Mouse (Mus musculus): ENCODE data around the gene Cacnb1. TPM values are rescaled to one million over a fixed set of nuclear protein-coding genes. Genes with fewer than 3 reads are reported as not detected.

Gene Cacnb1
- total RNA-seq, 1 experiment from 2014 or later = 1.6 TPM

DNA sequence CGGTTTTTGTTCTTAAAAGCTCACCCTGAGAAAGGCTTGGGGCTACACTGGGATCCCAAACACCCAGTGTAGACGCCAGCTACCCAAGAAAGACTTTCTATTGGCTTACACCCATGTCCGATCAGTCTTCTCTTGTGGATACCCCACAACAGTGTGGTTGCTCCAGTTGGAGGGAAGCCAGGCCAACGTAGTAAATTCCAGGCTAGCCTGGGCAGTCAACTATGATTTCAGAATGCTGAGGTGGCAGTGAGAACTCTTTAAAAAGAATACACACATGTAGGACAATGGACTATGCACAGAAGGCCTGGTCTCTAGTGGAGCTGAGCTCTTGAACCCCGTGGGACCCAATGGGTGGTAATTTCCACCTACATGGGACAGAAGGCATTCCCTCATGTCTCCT is 48.1 kb downstream of the Cacnb1 start:
- ATAC-seq (replicated peaks; ENCODE audit: insufficient number of reproducible peaks, low FRiP score, low TSS enrichment, poor library complexity, severe bottlenecking) = no peak

DNA sequence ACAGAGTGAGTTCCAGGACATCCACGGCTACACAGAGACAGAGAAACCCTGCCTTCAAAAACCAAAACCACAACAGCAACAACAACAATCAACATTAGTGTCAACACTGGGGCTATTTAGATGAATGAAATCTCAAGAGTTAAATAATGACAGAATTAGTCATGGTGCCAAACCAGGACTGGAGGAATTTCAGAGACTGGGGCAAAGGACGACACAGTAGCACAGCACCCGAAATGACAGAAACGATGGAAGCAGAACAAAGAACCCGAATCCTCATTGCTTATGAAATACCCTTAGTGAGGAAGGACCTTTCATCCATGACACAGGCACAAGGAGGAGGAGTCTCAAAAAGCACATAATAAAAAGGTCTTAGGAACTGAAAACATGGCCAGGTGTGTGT is 48.7 kb downstream of the Cacnb1 start:
- no peak for ATAC-seq (replicated peaks; ENCODE audit: insufficient number of reproducible peaks, low FRiP score, low TSS enrichment, poor library complexity, severe bottlenecking)

DNA sequence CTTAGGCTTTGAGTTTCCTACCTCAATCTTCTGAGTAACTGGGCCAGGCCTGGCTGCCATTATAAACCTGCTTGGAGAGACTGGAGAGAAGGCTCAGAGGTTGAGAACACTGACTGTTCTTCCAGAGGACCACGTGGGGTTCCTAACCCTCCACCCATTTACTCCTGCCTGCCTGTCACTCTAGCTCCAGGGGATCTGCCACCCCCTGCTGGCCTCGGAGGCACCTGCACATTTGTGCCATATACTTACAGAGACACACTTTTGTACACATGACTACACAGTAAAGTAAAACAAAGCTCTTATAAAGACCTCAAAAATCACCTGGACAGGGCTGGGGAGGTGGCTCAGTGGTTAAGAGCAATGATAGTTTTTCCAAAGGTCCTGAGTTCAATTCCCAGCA is 50.4 kb downstream of the Cacnb1 start:
- no peak for ATAC-seq (replicated peaks; ENCODE audit: insufficient number of reproducible peaks, low FRiP score, low TSS enrichment, poor library complexity, severe bottlenecking)

DNA sequence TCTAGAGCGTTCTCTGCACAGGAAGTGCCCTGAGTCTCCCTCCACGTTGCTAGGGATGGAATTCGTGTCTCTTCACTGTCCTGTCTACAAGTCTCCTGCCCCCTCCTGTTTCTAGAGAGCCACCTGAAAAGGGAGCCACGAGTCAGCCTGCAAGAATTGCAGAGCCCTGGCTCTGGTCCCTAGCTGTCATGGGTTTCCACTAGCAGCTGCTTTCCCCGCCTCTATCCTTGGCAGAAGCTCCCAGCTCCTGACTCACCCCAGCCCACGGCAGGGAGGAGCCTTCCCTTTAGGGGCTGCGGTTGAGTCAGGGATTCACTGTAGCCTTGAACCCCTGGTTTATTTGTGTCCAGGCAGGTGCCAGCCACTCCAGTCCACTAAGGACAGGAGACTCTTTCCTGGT is 51.6 kb downstream of the Cacnb1 start:
- ATAC-seq (replicated peaks; ENCODE audit: insufficient number of reproducible peaks, low FRiP score, low TSS enrichment, poor library complexity, severe bottlenecking) = no peak

DNA sequence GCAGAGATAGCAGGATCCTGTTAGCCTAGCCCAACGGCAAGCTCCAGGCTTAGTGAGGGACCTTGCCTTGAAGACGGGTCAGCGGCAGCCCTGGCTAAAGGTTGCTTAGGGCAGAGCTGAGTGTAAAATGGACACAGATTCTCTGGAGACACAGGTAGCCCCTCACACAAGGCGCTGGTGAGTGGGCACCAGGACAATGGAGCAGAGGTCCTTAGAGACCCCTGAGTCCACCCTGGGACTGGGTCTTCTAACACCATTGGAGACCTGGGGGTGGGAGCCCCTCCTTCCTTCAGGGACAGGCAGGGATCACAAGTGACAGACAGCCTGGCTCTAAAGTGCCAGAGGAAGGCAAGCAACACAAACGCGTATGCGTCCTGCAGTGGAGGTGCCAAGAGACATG is 52.1 kb downstream of the Cacnb1 start:
- ATAC-seq (replicated peaks; ENCODE audit: insufficient number of reproducible peaks, low FRiP score, low TSS enrichment, poor library complexity, severe bottlenecking) = no peak

DNA sequence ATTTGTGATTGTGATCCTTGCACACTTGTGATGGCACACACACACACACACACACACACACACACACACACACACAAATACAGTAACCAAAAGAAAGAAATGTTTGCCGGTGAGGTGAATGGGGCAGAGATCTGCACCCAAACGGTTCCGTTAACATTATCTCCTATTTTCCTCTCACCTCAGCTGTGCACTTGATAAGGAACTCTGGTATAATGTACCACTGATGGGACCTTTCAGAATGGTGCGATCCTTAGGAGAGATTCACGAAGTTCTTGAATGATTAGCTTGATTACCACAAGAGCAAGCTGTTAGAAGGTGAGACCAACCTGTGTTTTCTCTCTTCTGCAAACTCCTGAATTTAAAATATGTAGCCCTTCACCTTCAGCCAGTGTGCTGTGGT is 54.4 kb downstream of the Cacnb1 start:
- ATAC-seq (replicated peaks; ENCODE audit: insufficient number of reproducible peaks, low FRiP score, low TSS enrichment, poor library complexity, severe bottlenecking) = no peak

DNA sequence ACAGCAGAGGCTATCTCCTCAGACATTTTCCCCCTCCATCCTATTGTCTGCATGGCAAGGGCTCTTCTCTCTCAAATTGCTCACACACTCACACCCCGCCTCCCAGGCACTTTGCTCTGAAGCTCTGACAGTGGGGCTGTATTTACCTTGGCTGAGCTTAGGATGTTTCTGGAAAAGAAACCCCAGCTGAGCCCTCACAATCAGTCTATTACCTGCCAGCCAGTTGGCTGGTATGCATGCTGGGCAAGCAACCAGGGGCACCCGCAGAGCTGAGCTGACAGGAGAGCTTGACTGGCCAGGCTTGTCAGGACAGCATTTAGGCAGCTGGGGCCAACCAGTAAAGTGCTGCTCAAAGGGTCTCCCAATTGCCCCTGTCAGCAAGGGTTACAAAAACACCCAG is 55.7 kb downstream of the Cacnb1 start:
- ATAC-seq (replicated peaks; ENCODE audit: insufficient number of reproducible peaks, low FRiP score, low TSS enrichment, poor library complexity, severe bottlenecking) = no peak

DNA sequence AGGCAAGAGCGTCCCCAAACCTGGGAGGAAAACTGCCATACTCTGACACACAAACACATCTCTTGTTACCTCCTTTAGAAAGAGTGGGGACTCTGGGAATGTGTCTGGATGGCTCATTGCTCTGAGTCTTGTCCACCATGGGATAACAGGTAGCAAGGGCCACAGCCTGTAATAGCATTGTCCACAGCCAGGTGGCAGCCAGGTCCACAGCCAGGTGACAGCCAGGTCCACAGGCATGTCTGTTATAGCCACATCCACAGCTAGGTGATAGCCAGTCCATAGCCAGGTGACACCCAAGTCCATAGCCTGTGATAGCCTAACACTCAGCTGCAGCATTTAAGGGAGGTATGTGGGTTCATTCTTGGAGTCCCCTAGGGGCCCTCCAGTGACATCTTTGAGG is 61.9 kb downstream of the Cacnb1 start:
- no peak; the same call in 1 of the 2 replicates for ATAC-seq (replicated peaks; ENCODE audit: insufficient number of reproducible peaks, low FRiP score, low TSS enrichment, poor library complexity, severe bottlenecking)

DNA sequence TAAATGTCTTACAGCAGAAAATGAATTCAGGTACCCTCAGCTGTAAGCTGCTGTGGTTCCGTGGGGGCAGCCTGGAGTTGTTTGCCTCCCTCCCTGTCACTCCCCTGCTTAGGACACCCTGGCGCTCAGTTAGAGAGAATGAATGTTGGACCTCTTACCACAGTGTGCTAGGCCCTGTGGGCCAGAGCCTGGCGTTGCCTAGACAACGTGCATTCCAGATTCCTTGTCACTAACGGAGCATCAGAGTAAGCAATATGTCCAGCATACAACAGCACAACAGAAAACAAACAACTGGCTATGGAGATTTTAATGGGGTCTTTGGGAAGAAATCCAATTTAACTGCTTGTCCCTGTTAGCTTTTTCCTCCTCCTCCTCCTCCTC is 63.5 kb downstream of the Cacnb1 start:
- ATAC-seq (replicated peaks; ENCODE audit: insufficient number of reproducible peaks, low FRiP score, low TSS enrichment, poor library complexity, severe bottlenecking) = no peak

DNA sequence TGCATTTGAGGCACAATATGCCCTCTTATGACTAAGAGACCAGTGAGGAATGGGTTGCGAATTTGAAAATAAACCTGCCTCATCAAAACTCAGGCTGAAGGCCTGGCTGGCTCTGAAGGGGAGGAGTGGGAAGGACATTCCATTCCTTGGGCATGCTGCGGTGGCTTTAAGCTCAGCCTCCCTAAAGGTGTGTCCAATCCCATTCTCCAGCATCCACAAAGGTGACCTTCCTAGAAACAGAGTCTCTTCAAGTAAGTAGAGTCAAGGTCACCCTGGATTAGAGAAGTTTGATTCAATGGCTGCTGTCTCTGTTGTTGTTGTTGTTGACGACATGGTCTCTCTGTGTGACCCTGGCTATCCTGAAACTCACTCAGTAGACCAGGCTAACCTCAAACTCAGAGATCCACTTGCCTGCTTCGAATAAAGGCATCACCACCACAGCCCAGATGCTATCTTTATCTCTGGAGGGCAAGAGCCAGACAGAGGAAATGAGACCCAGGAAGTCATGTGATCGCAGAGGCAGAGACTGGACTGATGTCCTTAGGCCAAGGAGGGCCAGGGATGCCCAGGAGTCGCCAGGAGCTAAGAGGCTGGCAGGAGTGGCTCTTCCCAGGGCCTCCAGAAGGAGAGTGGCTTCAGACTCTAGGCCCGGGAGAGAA is 64.1 kb downstream of the Cacnb1 start:
- ATAC-seq (replicated peaks; ENCODE audit: insufficient number of reproducible peaks, low FRiP score, low TSS enrichment, poor library complexity, severe bottlenecking) = no peak

DNA sequence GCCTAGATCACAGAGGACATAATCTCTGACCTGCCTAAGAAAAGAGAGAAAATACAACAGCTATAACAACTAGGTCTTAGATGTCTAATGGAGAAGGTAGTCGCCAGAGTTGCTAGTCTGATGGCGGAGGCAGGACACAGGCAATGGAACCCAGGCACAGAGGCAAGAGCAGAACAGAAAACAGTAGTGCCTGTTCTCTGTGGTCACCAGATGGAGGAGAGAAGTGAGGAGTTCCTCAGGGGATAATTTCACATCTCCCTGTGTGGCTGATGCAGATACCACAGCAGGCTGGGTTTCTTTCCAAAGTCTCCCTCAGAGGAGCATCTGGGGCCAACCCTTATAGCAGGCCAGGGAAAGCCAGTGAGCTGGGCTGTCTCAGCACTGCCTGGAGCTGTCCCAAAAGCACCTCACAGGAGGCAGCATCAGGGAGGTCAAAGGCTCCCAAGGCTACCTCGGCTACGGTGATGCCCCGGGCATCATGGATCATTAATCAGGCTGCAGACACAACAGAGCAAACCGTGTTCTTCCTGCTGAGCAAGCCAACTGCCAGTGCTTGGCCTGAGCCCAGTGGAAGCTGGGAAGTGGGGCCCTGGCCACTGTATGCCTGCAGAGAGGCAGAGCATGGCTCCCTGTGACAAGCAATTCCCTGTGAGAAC is 65.8 kb downstream of the Cacnb1 start:
- ATAC-seq (replicated peaks; ENCODE audit: insufficient number of reproducible peaks, low FRiP score, low TSS enrichment, poor library complexity, severe bottlenecking) = no peak

DNA sequence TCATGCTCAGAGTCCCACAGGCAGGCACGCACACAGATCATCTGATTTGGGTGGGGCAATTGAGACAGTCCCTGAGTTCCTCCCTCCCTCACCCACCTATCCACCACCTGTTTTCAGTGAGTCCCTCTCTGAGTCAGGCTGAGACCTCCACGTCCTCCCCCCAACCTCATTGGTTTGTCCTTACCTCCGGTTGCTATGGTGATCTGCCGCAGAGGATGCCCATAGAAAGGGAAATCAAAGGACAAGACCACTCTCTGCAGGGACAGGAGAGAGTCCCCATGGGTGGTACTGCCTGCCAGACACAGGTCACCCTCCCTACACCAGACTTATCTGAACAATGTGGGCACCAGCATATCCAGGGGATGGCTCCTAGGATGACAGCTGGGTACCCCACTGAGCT is 66.9 kb downstream of the Cacnb1 start:
- no peak for ATAC-seq (replicated peaks; ENCODE audit: insufficient number of reproducible peaks, low FRiP score, low TSS enrichment, poor library complexity, severe bottlenecking)

DNA sequence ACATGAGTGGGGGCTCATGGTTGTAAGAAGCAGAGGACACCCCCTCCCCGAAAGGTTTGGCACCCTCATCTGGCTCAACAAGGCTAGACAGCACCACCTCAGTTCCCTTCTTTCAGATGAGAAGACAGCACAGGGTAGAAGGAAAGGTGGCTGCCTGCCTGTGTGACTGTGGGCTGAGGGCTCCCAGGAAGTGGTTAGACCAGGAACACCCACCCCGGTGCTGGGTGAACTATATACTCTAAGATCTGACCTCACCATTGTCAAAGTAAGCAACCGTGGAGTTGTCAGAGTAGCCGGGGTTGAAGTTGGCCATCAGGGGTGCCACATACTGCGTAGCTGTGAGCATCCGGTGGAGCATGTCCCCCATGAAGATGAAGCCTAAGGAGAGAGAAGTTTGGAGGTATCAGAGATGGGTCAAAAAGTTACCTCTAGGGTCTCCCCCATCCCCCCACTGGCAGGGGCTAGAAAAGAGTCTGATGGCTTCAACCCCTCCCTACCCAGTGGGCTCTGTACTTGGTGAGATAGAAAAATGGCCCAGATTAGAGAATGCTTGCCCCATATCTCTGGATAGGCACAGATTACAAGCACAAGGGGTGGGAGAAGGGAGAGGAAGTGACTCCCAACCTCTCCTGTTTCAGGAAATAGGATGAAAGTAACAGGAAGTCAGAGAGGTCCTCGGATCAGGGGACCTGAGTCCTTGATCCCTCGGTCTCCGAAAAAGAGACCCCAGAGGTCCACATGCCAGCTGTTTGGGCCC is 67.5 kb downstream of the Cacnb1 start:
- no peak; the same call in 1 of the 2 replicates for ATAC-seq (replicated peaks; ENCODE audit: insufficient number of reproducible peaks, low FRiP score, low TSS enrichment, poor library complexity, severe bottlenecking)

DNA sequence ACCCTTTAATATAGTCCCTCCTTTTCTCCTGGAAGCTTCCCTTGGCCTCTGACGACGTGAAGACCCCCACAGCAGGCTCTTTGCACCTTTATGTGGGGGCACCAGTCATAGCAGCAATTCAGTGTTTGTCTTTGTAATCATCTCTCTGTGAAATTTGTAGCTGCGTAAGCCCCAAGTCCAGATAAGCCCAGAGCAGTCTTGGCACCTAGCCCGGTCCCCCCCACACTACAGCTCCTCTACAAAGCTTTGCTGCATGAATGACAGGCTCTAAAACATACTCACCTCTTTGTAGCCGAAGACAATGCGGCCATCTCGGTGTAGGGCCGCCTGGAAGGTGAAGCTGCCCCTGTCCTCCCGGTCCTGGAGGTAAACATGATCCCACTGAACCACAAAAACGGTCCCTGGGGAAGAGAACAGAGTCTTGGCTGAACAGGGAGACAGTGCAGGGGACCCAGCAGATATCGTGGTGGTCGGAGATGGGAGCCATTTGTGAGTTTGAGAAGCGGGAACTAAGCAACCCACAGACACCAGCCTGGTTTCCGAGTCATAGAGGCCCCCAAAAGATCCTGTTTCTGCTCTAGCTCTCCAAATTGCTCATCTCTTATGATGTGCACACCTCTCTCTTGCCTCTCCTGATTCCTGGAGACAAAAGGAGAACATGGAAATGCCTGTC is 68.2 kb downstream of the Cacnb1 start:
- no peak for ATAC-seq (replicated peaks; ENCODE audit: insufficient number of reproducible peaks, low FRiP score, low TSS enrichment, poor library complexity, severe bottlenecking)

DNA sequence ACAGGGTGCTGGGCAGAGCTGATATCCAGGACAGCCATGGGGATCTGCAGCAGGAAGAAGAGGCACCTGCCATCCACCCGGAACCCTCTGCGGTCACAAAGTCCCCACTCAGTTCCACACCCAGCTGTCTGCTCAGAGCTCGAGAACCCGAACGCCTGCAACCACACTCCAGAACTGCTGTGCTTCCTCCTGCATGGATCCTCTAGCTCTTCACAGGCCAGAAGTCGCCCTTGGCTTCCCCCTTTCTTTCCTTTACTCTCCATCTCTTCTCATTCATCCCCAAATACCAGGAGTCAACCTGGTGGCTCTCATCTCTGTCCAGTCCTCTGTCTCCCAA is 68.9 kb downstream of the Cacnb1 start:
- ATAC-seq (replicated peaks; ENCODE audit: insufficient number of reproducible peaks, low FRiP score, low TSS enrichment, poor library complexity, severe bottlenecking) = no peak

DNA sequence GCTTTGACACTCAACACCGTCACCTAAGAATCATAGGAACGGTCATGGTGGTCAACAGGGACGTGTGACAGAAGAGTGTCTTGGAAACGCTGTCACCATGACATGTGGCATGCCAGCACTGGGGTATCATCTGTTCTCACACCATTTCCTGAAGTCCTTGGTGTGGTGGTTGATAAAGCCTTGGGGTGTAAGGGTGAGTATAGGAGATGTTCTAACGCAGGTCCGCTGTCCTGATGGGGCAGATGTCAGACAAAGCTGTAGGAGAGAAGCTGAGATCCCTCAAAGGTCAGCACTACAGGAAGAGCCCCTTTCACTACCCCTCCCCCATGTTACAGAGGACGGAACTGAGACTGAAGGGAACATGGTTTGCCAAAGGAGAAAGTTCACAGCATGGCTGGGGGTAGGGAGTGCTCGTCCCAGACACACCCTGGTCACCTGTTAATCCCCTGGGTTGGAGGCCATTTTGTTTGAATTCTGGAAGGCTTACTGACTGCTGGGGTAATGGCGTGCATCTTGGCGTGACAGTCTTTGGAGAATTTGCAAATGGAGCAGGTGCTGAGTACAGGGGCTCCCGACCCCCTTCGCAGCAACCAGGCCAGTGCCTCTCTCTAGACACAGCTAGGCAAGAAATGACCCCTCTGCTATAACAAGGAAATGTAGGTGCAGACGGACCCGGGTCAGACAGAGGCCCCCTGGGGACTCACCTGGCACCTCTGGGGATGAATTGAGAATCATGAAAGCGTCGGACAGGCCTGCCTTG is 69.5 kb downstream of the Cacnb1 start:
- no peak for ATAC-seq (replicated peaks; ENCODE audit: insufficient number of reproducible peaks, low FRiP score, low TSS enrichment, poor library complexity, severe bottlenecking)

DNA sequence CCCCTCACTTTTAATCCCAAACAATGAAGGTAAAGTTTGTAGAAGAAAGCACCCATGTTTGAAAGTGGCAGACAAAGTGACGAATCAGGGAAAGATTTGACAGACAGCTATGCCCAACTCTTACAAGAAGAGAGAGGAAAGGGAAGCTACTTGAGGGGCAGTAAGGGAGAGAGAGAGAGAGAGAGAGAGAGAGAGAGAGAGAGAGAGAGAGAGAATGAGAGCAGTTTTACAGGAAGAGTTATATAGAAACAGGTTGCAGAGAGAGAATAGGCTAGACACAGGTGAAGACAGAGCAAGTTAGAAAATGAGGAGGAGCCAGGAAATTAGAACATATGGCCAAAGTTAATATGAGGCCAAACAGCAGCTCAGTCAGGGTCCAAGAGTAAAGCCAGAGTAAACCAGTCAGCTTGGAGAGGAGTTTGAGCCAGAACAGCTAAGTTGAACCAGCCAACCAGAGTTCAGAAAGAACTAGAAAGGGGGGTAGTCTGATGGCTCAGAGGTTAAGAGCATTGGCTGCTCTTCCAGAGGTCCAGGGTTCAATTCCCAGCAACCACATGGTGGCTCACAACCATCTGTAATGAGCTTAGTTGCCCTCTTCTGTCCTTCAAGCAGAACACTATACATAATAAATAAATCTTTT is 70.3 kb downstream of the Cacnb1 start:
- no peak for ATAC-seq (replicated peaks; ENCODE audit: insufficient number of reproducible peaks, low FRiP score, low TSS enrichment, poor library complexity, severe bottlenecking)
